Mouse (Mus musculus): ENCODE measurements around the gene Cntnap2. TPM values are rescaled to one million over a fixed set of nuclear protein-coding genes. Genes with fewer than 3 reads are reported as not detected.

The Cntnap2 gene
- polyA plus RNA-seq, 2 experiments: 1.5 to 2.5 TPM

DNA sequence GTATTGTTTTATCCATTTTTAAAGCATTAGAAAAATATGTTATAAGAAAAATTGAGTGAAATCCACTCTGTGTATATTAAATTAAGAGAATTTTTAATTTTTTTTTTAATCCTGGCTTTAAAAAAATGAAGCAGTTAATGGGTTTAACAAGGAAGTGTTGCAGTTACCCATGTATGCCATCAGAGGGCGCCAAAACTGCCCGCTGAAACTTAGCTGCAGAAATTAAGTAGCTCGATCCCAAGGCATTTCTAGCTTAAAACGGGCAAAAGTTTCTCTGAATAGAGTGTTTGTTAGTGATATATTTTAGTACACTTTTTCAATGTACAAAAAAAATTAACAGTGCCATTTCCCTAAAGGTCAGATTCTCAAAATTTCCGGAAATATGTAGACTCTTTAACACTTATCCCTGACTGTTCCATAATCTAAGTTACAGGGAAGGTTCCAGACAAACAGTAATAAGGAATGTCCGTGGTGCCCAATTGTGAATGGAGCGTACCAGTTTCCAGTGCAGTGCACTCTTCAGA lies 2132.2 kb downstream of the Cntnap2 start:
- Histone ChIP-seq H3K9me3 (ENCODE audit: control insufficient read depth, low read length) (no peaks in the 10 kb centered on the region), H3K27me3 (ENCODE audit: control insufficient read depth, insufficient read depth, low read length) (no peaks in the 10 kb centered on the region), H3K4me2 (replicated peaks; ENCODE audit: low read depth, low read length, severe bottlenecking) (0 out of 2 replicates have a peak overlapping the region, but pooled peaks have one; percentile 15), H3K4me1 (ENCODE audit: control insufficient read depth, insufficient read depth, low read length) (no peaks in the 10 kb centered on the region), H3K27ac (replicated peaks; ENCODE audit: low read depth, low read length) (no peak overlapping the region), H3K36me3 (ENCODE audit: control insufficient read depth, insufficient read depth, low read length) (no peaks in the 10 kb centered on the region), H3K4me3 (replicated peaks; ENCODE audit: low read length) (no peak overlapping the region), H3K9ac (ENCODE audit: low read depth, low read length, severe bottlenecking) (no peak overlapping the region)
- no peak for TF ChIP-seq POLR2A (IDR thresholded peaks at IDR 0.05; ENCODE audit: borderline replicate concordance, extremely low read depth, insufficient read depth, insufficient read length)
- ATAC-seq (ENCODE audit: low FRiP score, low read depth) (no peak), DNase-seq (ENCODE audit: low spot score) (peak; percentile 60)
- 20% methylated on average over 7 of the region's 7 CpGs for WGBS

DNA sequence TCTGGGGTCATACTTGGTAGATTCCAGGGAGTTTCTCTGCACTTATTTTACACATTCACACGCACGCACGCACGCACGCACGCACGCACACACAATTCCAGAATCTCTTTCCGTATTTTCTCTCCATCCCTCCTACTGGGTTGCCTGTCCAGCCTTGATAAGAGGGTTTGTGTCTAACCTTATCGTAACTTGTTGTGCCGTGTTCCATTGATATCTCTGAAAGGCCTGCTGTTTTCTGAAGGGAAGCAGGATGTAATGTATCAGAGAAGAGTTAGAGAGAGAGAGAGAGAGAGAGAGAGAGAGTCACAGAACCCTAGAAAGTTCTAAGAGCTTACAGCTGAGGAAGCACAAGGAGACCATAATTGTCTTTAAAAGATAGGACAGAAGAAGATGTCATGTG lies 2132.8 kb downstream of the Cntnap2 start:
- no peak overlapping the region for H3K27ac ChIP-seq (replicated peaks; ENCODE audit: low read depth, low read length)
- no peaks in the 10 kb centered on the region for H3K27me3 ChIP-seq (ENCODE audit: control insufficient read depth, insufficient read depth, low read length)
- no peak overlapping the region for H3K4me3 ChIP-seq (replicated peaks; ENCODE audit: low read length)
- DNase-seq (ENCODE audit: low spot score): no peak
- H3K4me2 ChIP-seq (replicated peaks; ENCODE audit: low read depth, low read length, severe bottlenecking): 0 out of 2 replicates have a peak overlapping the region, but pooled peaks have one; percentile 15
- H3K9ac ChIP-seq (ENCODE audit: low read depth, low read length, severe bottlenecking): no peak overlapping the region
- TF ChIP-seq POLR2A (IDR thresholded peaks at IDR 0.05; ENCODE audit: borderline replicate concordance, extremely low read depth, insufficient read depth, insufficient read length): no peak
- no peaks in the 10 kb centered on the region for H3K4me1 ChIP-seq (ENCODE audit: control insufficient read depth, insufficient read depth, low read length)
- no peak for ATAC-seq (ENCODE audit: low FRiP score, low read depth)
- no peaks in the 10 kb centered on the region for H3K36me3 ChIP-seq (ENCODE audit: control insufficient read depth, insufficient read depth, low read length)
- WGBS: 90% methylated on average over 10 of the region's 10 CpGs
- H3K9me3 ChIP-seq (ENCODE audit: control insufficient read depth, low read length): no peaks in the 10 kb centered on the region

DNA sequence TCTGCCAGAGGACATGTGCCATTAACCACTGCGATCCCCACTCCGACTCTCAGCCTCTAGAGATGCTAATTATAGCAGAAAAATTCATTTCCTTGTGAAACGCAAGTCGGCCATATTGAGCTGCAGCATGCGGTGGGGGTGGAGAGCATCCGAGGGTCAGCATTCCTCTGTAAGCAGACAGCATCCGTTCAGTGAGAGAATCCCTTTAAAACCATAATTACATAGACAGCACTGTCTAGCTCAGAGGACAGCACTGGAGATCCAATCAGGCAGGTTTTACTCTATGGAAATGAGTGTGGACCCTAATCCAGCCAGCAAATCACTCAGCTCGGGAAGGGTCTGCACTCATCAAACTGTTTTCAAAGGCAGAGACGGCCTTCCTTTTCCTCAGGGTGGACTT lies 2133.3 kb downstream of the Cntnap2 start:
- no peak for ATAC-seq (ENCODE audit: low FRiP score, low read depth)

DNA sequence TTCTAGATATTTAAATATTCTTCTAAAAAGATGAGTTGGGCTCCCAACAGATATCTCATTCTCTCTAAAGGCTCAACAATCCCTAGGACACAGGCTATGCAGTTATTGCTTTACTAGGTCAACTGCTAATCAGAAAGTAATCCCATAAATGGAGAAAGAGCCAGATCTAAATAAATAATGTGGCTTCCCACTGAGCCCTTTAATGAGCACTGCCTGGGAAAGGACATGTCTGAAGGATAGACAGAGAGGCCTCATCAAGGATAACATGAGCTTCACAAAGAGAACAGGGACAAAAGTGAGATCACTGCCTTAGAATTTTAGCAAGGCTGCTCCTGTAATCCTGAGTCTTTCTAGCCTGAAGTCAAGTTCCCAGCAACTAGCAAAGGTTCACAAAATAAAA lies 2138.4 kb downstream of the Cntnap2 start:
- H3K4me3 ChIP-seq (replicated peaks; ENCODE audit: low read length): no peak overlapping the region
- H3K4me2 ChIP-seq (replicated peaks; ENCODE audit: low read depth, low read length, severe bottlenecking): no peak overlapping the region
- ATAC-seq (ENCODE audit: low FRiP score, low read depth) (no peak), DNase-seq (ENCODE audit: low spot score) (no peak)
- no peak overlapping the region for H3K27ac ChIP-seq (replicated peaks; ENCODE audit: low read depth, low read length)
- no peaks in the 10 kb centered on the region for H3K36me3 ChIP-seq (ENCODE audit: control insufficient read depth, insufficient read depth, low read length)
- no peak overlapping the region for H3K9ac ChIP-seq (ENCODE audit: low read depth, low read length, severe bottlenecking)
- no peaks in the 10 kb centered on the region for H3K9me3 ChIP-seq (ENCODE audit: control insufficient read depth, low read length)
- no peaks in the 10 kb centered on the region for H3K27me3 ChIP-seq (ENCODE audit: control insufficient read depth, insufficient read depth, low read length)
- no peaks in the 10 kb centered on the region for H3K4me1 ChIP-seq (ENCODE audit: control insufficient read depth, insufficient read depth, low read length)
- TF ChIP-seq POLR2A (IDR thresholded peaks at IDR 0.05; ENCODE audit: borderline replicate concordance, extremely low read depth, insufficient read depth, insufficient read length): no peak

More for the DNA sequence above, 2133.3 kb downstream of the Cntnap2 start:
- H3K27ac ChIP-seq (replicated peaks; ENCODE audit: low read depth, low read length): no peak overlapping the region
- no peak overlapping the region for H3K9ac ChIP-seq (ENCODE audit: low read depth, low read length, severe bottlenecking)
- no peak overlapping the region for H3K4me3 ChIP-seq (replicated peaks; ENCODE audit: low read length)
- H3K4me2 ChIP-seq (replicated peaks; ENCODE audit: low read depth, low read length, severe bottlenecking): no peak overlapping the region
- no peaks in the 10 kb centered on the region for H3K9me3 ChIP-seq (ENCODE audit: control insufficient read depth, low read length)
- H3K36me3 ChIP-seq (ENCODE audit: control insufficient read depth, insufficient read depth, low read length): no peaks in the 10 kb centered on the region
- H3K27me3 ChIP-seq (ENCODE audit: control insufficient read depth, insufficient read depth, low read length): no peaks in the 10 kb centered on the region
- WGBS: 60% methylated on average over 9 of the region's 9 CpGs
- no peak for DNase-seq (ENCODE audit: low spot score)
- no peaks in the 10 kb centered on the region for H3K4me1 ChIP-seq (ENCODE audit: control insufficient read depth, insufficient read depth, low read length)
- no peak for TF ChIP-seq POLR2A (IDR thresholded peaks at IDR 0.05; ENCODE audit: borderline replicate concordance, extremely low read depth, insufficient read depth, insufficient read length)

DNA sequence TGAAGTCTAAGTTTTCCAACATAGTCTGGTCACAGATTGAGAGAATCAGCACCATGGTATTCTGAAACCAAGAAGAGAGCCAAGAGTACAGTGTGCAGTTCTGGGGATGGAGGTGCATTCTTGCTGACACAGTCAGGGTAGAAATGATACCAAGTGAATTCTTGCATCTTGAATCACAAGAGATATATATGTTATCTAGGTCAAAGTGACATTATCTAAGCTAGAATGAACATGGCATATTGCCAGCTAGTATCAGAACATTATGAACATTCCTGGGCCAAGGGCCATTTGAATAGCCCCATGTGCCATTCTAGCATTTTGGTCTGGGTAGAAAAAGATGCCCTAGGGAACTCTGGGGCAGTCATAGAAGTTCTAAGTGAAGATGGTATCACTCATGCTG lies 2141.5 kb downstream of the Cntnap2 start:
- ATAC-seq (ENCODE audit: low FRiP score, low read depth): no peak
- H3K9me3 ChIP-seq (ENCODE audit: control insufficient read depth, low read length): no peaks in the 10 kb centered on the region
- DNase-seq (ENCODE audit: low spot score): no peak
- H3K9ac ChIP-seq (ENCODE audit: low read depth, low read length, severe bottlenecking): no peak overlapping the region
- no peak overlapping the region for H3K4me2 ChIP-seq (replicated peaks; ENCODE audit: low read depth, low read length, severe bottlenecking)
- H3K4me3 ChIP-seq (replicated peaks; ENCODE audit: low read length): no peak overlapping the region
- no peaks in the 10 kb centered on the region for H3K4me1 ChIP-seq (ENCODE audit: control insufficient read depth, insufficient read depth, low read length)
- no peak for TF ChIP-seq POLR2A (IDR thresholded peaks at IDR 0.05; ENCODE audit: borderline replicate concordance, extremely low read depth, insufficient read depth, insufficient read length)
- no peaks in the 10 kb centered on the region for H3K27me3 ChIP-seq (ENCODE audit: control insufficient read depth, insufficient read depth, low read length)
- no peaks in the 10 kb centered on the region for H3K36me3 ChIP-seq (ENCODE audit: control insufficient read depth, insufficient read depth, low read length)
- H3K27ac ChIP-seq (replicated peaks; ENCODE audit: low read depth, low read length): no peak overlapping the region

DNA sequence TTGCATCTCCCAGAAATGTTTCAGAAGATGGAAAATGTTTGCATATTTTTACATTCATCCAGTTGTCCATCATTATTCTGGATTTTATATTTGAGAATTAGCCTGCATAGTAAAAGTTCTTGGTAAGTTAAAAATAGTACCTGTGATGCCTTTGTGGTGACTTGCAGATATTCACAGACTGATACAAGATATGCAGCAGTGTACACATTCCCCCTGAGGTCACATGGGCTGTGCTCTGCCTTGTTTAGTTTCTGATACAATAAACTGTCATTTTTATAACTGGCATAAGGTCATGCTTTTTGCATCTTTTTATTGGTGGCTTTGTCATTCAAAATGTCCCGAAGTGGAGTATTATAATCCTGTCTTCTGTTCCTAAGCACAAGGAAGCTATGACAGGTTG lies 2148.9 kb downstream of the Cntnap2 start:
- Histone ChIP-seq H3K27ac (replicated peaks; ENCODE audit: low read depth, low read length) (no peak overlapping the region), H3K4me1 (ENCODE audit: control insufficient read depth, insufficient read depth, low read length) (no peaks in the 10 kb centered on the region), H3K36me3 (ENCODE audit: control insufficient read depth, insufficient read depth, low read length) (no peaks in the 10 kb centered on the region), H3K9me3 (ENCODE audit: control insufficient read depth, low read length) (no peaks in the 10 kb centered on the region), H3K4me3 (replicated peaks; ENCODE audit: low read length) (no peak overlapping the region), H3K27me3 (ENCODE audit: control insufficient read depth, insufficient read depth, low read length) (no peaks in the 10 kb centered on the region), H3K9ac (ENCODE audit: low read depth, low read length, severe bottlenecking) (no peak overlapping the region), H3K4me2 (replicated peaks; ENCODE audit: low read depth, low read length, severe bottlenecking) (no peak overlapping the region)
- no peak for TF ChIP-seq POLR2A (IDR thresholded peaks at IDR 0.05; ENCODE audit: borderline replicate concordance, extremely low read depth, insufficient read depth, insufficient read length)
- 71% methylated on average over 1 of the region's 1 CpGs for WGBS
- no peak for ATAC-seq (ENCODE audit: low FRiP score, low read depth)
- no peak for DNase-seq (ENCODE audit: low spot score)

Data from limb, embryonic 14.5 days (tissue).